Mouse (Mus musculus) neural tube, embryonic 12.5 days (tissue): ENCODE data around the gene Tcte1. TPM values are rescaled to one million over a fixed set of nuclear protein-coding genes. Genes with fewer than 3 reads are reported as not detected.

Experiments used
- ATAC-seq: fragments of 200-750 bp; cut with Nextera tagmentation; 2 replicates; pipeline ENCODE4 v1.8.0; 2017; ENCODE audit warnings: low read depth, mild to moderate bottlenecking, moderate TSS enrichment, moderate library complexity; ENCODE audit not compliant: low FRiP score
- H3K27ac ChIP-seq: fragments of 300-500 bp; sonication (generic); 2 replicates; pipeline ENCODE4 v1.5.1; 2016
- H3K27me3 ChIP-seq: fragments of 300-500 bp; sonication (generic); replicated peaks from 2 replicates; pipeline ENCODE4 v1.6.1; 2016; ENCODE audit warnings: mild to moderate bottlenecking
- H3K36me3 ChIP-seq: fragments of 300-500 bp; sonication (generic); 2 replicates; pipeline ENCODE4 v1.6.1; 2016; ENCODE audit warnings: mild to moderate bottlenecking
- H3K4me1 ChIP-seq: fragments of 300-500 bp; sonication (generic); 2 replicates; pipeline ENCODE4 v1.6.1; 2016
- H3K4me2 ChIP-seq: fragments of 300-500 bp; sonication (generic); replicated peaks from 2 replicates; pipeline ENCODE4 v1.6.1; 2016; ENCODE audit warnings: mild to moderate bottlenecking
- H3K4me3 ChIP-seq: fragments of 300-500 bp; sonication (generic); 2 replicates; pipeline ENCODE4 v1.5.1; 2016
- H3K9ac ChIP-seq: fragments of 300-500 bp; sonication (generic); 2 replicates; pipeline ENCODE4 v1.6.1; 2016; ENCODE audit warnings: mild to moderate bottlenecking
- H3K9me3 ChIP-seq: fragments of 300-500 bp; sonication (generic); 2 replicates; pipeline ENCODE4 v1.6.1; 2016; ENCODE audit warnings: mild to moderate bottlenecking
- WGBS: fragments of 180-500 bp; shearing (Covaris S2); methylation state at CpG from one replicate; pipeline ENCODE4 v1.1.7; 2016; 5-methylcytosine and 5-hydroxymethylcytosine counted together
- polyA plus RNA-seq: library from polyadenylated mRNA; unstranded; fragments of >200 nt; fragmentation: Nextera tagmentation; extraction: Ambion mirVana; gene quantifications from 2 replicates; pipeline ENCODE4 v1.2.1, GENCODE M21; 2016

The Tcte1 gene
- polyA plus RNA-seq, 1 experiment from 2014 or later: 1.9 TPM

DNA sequence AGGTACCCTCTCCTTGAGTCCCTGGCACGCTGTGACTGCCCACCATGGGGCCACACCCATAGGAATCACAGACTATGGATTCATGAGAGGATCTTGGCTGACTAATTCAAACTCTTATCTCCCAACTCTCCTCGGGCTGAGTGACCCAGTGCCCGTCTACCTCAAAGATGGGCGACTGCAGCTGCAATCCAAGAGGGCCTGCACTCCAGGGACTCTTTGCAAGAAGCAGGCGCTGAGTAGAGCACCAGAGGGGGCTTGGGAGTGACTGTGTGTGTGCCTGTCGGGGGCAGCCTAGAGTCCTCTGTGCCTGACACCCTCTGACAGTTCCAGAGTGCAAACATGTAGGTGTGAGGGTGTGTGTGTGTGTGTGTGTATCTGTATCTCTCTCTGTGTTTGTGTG lies 18.9 kb downstream of the Tcte1 start:
- H3K27me3 ChIP-seq: peaks cover 62% of the 10 kb centered on the region
- no peak overlapping the region for H3K27ac ChIP-seq
- no peaks in the 10 kb centered on the region for H3K9me3 ChIP-seq
- peaks cover 26% of the 10 kb centered on the region for H3K4me1 ChIP-seq
- peaks cover 19% of the 10 kb centered on the region for H3K36me3 ChIP-seq
- no peak overlapping the region for H3K4me3 ChIP-seq
- no peak for ATAC-seq
- no peak overlapping the region for H3K4me2 ChIP-seq
- 48% methylated on average over 6 of the region's 6 CpGs for whole genome bisulfite sequencing
- no peak overlapping the region for H3K9ac ChIP-seq

- Histone ChIP-seq H3K9me3 (no peaks in the 10 kb centered on the region), H3K4me1 (peaks cover 26% of the 10 kb centered on the region), H3K9ac (no peak overlapping the region), H3K27me3 (peaks cover 68% of the 10 kb centered on the region), H3K4me2 (no peak overlapping the region), H3K27ac (no peak overlapping the region), H3K36me3 (peaks cover 19% of the 10 kb centered on the region), H3K4me3 (no peak overlapping the region)
- WGBS: 82% methylated on average over 2 of the region's 2 CpGs
- no peak for ATAC-seq
Observed at GRCm38 (mm10) chr17:45542705-45543104, 19.5 kb downstream of the Tcte1 start.

DNA sequence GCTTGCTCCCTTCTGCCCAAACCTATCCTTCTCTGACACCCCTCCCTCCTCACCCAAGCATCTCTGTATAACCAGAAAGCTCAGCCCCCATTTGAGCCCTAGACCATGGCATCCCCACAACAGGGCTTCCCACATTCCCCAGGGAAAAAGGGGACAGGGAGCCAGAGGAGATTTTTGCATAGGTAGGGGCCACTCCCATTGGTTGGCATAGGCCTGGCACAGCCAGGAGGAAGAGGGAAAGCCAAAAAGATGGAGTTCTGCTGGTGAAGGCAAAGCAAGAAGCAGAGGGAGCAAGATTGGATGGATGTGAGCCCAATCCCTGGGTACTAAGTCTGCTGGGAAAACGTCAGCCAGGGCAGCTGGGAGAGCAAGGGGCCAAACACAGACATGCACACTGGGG lies 19.9 kb downstream of the Tcte1 start:
- Histone ChIP-seq H3K9ac (no peak overlapping the region), H3K4me3 (no peak overlapping the region), H3K27me3 (peaks cover 72% of the 10 kb centered on the region), H3K9me3 (no peaks in the 10 kb centered on the region), H3K27ac (no peak overlapping the region), H3K36me3 (peaks cover 19% of the 10 kb centered on the region), H3K4me1 (peaks cover 28% of the 10 kb centered on the region), H3K4me2 (0 out of 2 replicates have a peak overlapping the region, but pooled peaks have one; percentile 51)
- 28% methylated on average over 1 of the region's 1 CpGs for WGBS
- ATAC-seq: no peak

GRCm38 (mm10) chr17:45544001-45544872 lies 21.0 kb downstream of the Tcte1 start:
- Histone ChIP-seq H3K36me3 (peaks cover 19% of the 10 kb centered on the region), H3K27ac (no peak overlapping the region), H3K4me1 (peaks cover 32% of the 10 kb centered on the region)

GRCm38 (mm10) chr17:45544873-45545277 lies 21.6 kb downstream of the Tcte1 start:
- peak overlapping the region; percentile 18 for H3K4me3 ChIP-seq
- H3K27me3 ChIP-seq: peaks cover 63% of the 10 kb centered on the region
- ATAC-seq: no peak
- H3K9ac ChIP-seq: peak overlapping the region; percentile 2; the same call in 1 of the 2 replicates
- WGBS: 2% methylated on average over 46 of the region's 46 CpGs
- H3K4me1 ChIP-seq: peaks cover 36% of the 10 kb centered on the region
- peak overlapping the region; percentile 51 for H3K4me2 ChIP-seq
- H3K27ac ChIP-seq: no peak overlapping the region
- H3K36me3 ChIP-seq: peaks cover 19% of the 10 kb centered on the region
- H3K9me3 ChIP-seq: no peaks in the 10 kb centered on the region

More at GRCm38 (mm10) chr17:45544001-45544872, 21.0 kb downstream of the Tcte1 start:
- Histone ChIP-seq H3K9me3 (no peaks in the 10 kb centered on the region), H3K4me2 (peak overlapping the region; percentile 51), H3K27me3 (peaks cover 68% of the 10 kb centered on the region), H3K4me3 (no peak overlapping the region), H3K9ac (peak overlapping the region; percentile 38; the same call in 1 of the 2 replicates)
- WGBS: 5% methylated on average over 24 of the region's 24 CpGs
- ATAC-seq: 0 out of 2 replicates have a peak, but pooled peaks have one; percentile 10

DNA sequence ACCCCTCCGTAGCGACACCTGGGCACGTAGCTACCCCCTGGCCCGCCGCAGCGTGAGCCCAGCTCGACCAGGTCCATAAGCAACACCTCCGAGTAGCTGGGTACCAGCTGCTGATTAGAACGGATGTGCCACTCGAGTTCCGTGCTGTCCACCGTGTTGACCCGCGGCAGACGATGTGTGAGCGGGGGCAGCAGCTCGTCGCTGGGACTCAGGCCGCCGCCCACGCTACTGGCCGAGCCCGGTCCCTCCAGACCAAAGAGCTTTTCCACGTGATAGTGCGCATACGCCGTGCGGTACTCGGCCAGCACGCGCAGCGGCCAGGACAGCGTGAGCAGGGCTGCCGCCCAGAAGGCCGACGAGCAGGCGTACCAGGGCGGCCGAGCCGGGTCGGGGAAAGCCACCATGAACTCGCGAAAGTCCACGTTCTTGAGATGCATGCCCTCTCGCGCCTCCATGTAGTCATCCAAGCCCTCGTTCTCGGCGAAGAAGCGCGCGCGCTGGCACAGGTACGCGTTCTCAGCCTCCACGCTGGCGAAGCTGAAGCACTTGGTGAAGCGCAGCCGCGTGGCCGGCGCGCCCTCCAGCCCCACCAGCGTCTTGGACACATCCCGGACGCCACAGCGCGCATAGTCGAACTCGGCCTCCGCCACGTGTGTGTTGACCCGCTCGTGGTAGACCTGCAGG lies 22.2 kb downstream of the Tcte1 start:
- no peak for ATAC-seq
- no peaks in the 10 kb centered on the region for H3K9me3 ChIP-seq
- peak overlapping the region; percentile 51 for H3K4me2 ChIP-seq
- H3K9ac ChIP-seq: peak overlapping the region; percentile 33; the same call in 1 of the 2 replicates
- H3K27ac ChIP-seq: no peak overlapping the region
- peaks cover 19% of the 10 kb centered on the region for H3K36me3 ChIP-seq
- 6% methylated on average over 74 of the region's 74 CpGs for WGBS
- H3K4me1 ChIP-seq: peaks cover 41% of the 10 kb centered on the region
- H3K27me3 ChIP-seq: peaks cover 63% of the 10 kb centered on the region
- peak overlapping the region; percentile 18 for H3K4me3 ChIP-seq

- ATAC-seq: no peak
- peaks cover 51% of the 10 kb centered on the region for H3K4me1 ChIP-seq
- H3K27ac ChIP-seq: no peak overlapping the region
- no peak overlapping the region for H3K4me2 ChIP-seq
- peaks cover 19% of the 10 kb centered on the region for H3K36me3 ChIP-seq
- peaks cover 59% of the 10 kb centered on the region for H3K27me3 ChIP-seq
- no peak overlapping the region for H3K4me3 ChIP-seq
- H3K9ac ChIP-seq: no peak overlapping the region
- H3K9me3 ChIP-seq: no peaks in the 10 kb centered on the region
- 62% methylated on average over 16 of the region's 16 CpGs for WGBS
Observed at GRCm38 (mm10) chr17:45546941-45547340, 23.7 kb downstream of the Tcte1 start.

DNA sequence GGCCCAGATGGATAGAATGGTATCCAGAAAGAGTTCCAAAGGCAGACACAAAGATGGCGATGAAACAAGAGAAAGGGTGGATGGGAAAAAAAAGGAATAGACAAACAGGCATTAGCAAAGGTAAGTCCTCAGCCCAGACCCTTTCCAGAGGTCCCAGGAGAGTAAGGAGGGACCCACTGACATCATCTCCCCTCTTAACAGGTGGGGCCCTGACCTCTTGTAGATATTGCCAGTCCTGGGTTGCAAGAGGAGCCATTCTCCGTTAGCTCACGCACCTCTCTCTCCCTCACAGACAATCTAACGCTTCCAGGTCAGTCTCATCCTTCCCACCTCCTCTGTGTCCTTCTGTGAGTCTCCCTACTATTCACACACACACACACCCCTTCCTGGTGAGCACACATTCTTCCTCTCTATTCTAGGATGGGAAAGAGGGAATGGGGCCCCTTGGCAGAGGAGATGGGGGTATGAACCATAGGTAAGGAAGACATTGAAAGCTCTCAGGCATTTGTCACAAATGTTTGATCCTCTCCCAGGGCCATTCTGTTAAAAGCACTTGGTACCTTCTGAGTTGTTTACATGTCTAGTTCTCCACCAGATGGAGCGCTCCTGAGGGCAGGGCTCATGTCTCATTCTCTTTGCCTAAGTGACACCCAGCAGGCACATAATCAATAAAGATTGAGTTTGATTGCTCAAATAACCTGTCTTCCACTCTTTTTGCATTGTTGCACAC lies 24.4 kb downstream of the Tcte1 start:
- H3K9ac ChIP-seq: no peak overlapping the region
- WGBS: 80% methylated on average over 5 of the region's 5 CpGs
- peak overlapping the region; percentile 79; the same call in 1 of the 2 replicates for H3K4me3 ChIP-seq
- H3K4me1 ChIP-seq: peaks cover 51% of the 10 kb centered on the region
- H3K36me3 ChIP-seq: peaks cover 19% of the 10 kb centered on the region
- peaks cover 54% of the 10 kb centered on the region for H3K27me3 ChIP-seq
- ATAC-seq: no peak
- H3K4me2 ChIP-seq: peak overlapping the region; percentile 84
- no peak overlapping the region for H3K27ac ChIP-seq
- H3K9me3 ChIP-seq: no peaks in the 10 kb centered on the region

GRCm38 (mm10) chr17:45548541-45549512 lies 25.6 kb downstream of the Tcte1 start:
- Histone ChIP-seq H3K9me3 (no peaks in the 10 kb centered on the region), H3K27ac (peak overlapping the region; percentile 79), H3K27me3 (peaks cover 42% of the 10 kb centered on the region), H3K9ac (peak overlapping the region; percentile 98), H3K4me1 (peaks cover 46% of the 10 kb centered on the region), H3K4me2 (peak overlapping the region; percentile 84), H3K36me3 (peaks cover 19% of the 10 kb centered on the region), H3K4me3 (peak overlapping the region; percentile 79)
- WGBS: 3% methylated on average over 58 of the region's 68 CpGs
- peak; percentile 54 for ATAC-seq

- Histone ChIP-seq H3K4me1 (peaks cover 37% of the 10 kb centered on the region), H3K27ac (peak within 1 kb of the TSS; percentile 79), H3K4me2 (peak within 1 kb of the TSS; percentile 84), H3K9me3 (no peaks in the 10 kb centered on the region), H3K4me3 (peak within 1 kb of the TSS; percentile 79), H3K36me3 (peaks cover 16% of the 10 kb centered on the region), H3K9ac (peak within 1 kb of the TSS; percentile 98), H3K27me3 (peaks cover 34% of the 10 kb centered on the region)
- peak; percentile 32 for ATAC-seq
- 1% methylated on average over 25 of the region's 29 CpGs for WGBS
Observed at GRCm38 (mm10) chr17:45549617-45550181, 26.5 kb downstream of the Tcte1 start, which contains the start of gene Tmem151b. Gene Tmem151b (minus strand): TSS chr17:45549677.
